Mouse (Mus musculus) activated CD4-positive, CD25-positive, alpha-beta regulatory T cell, adult 4 months (primary cell): ENCODE measurements around the gene Psmb8. TPM values are rescaled to one million over a fixed set of nuclear protein-coding genes. Genes with fewer than 3 reads are reported as not detected.
A peak's percentile ranks its signal among the peaks of the same experiment; 100 is the strongest.

Experiments
- ATAC-seq: one replicate; pipeline ENCODE4 v1.8.0; 2017
- polyA plus RNA-seq, 2 experiments: library from polyadenylated mRNA; unstranded; fragments of 100-300 nt; shearing (Covaris generic); gene quantifications; one replicate each; pipeline ENCODE4 v1.2.1; 2017

The Psmb8 gene
- 1,000 to 10,000 TPM in 1 of 2 experiments, 100 to 1,000 TPM in 1; 892 to 1,228 TPM for polyA plus RNA-seq

- ATAC-seq, result peak; percentile 48
Measured at GRCm38 (mm10) chr17:34196941-34197894, at the start of gene Psmb8. Gene Psmb8, plus strand, starts transcription at chr17:34197721.

GRCm38 (mm10) chr17:34152923-34153322 lies 44.6 kb upstream of the Psmb8 start, which contains the start of gene H2-DMb1:
Gene H2-DMb1, plus strand, starts transcription at chr17:34153072.
- no peak for ATAC-seq

GRCm38 (mm10) chr17:34155534-34155933 lies 42.0 kb upstream of the Psmb8 start:
- ATAC-seq, result no peak

- peak; percentile 28 for ATAC-seq
Measured at GRCm38 (mm10) chr17:34164202-34164895, 33.2 kb upstream of the Psmb8 start.

GRCm38 (mm10) chr17:34165033-34165730 lies 32.3 kb upstream of the Psmb8 start:
- no peak for ATAC-seq

GRCm38 (mm10) chr17:34169279-34169678 lies 28.2 kb upstream of the Psmb8 start:
- no peak for ATAC-seq

- no peak for ATAC-seq
Measured at GRCm38 (mm10) chr17:34170487-34170876, 27.0 kb upstream of the Psmb8 start.

GRCm38 (mm10) chr17:34170877-34171498 lies 26.5 kb upstream of the Psmb8 start:
- ATAC-seq, result peak; percentile 94

GRCm38 (mm10) chr17:34172528-34172927 lies 25.0 kb upstream of the Psmb8 start:
- ATAC-seq, result no peak

GRCm38 (mm10) chr17:34174075-34174474 lies 23.4 kb upstream of the Psmb8 start:
- no peak for ATAC-seq

- ATAC-seq, result no peak
Measured at GRCm38 (mm10) chr17:34177179-34177578, 20.3 kb upstream of the Psmb8 start.

- no peak for ATAC-seq
Measured at GRCm38 (mm10) chr17:34179019-34179418, 18.5 kb upstream of the Psmb8 start.

GRCm38 (mm10) chr17:34179913-34180859 lies 17.3 kb upstream of the Psmb8 start:
- no peak for ATAC-seq

- no peak for ATAC-seq
Measured at GRCm38 (mm10) chr17:34183564-34184219, 13.8 kb upstream of the Psmb8 start.

- ATAC-seq, result no peak
Measured at GRCm38 (mm10) chr17:34185526-34185925, 12.0 kb upstream of the Psmb8 start.

- peak; percentile 43 for ATAC-seq
Measured at GRCm38 (mm10) chr17:34186885-34187260, 10.6 kb upstream of the Psmb8 start.

GRCm38 (mm10) chr17:34187261-34187916 lies 10.1 kb upstream of the Psmb8 start, which contains the start of the genes Tap1 and Psmb9:
Gene Tap1, plus strand, starts transcription at chr17:34187553.
Gene Psmb9, minus strand, starts transcription at chr17:34187764.
- ATAC-seq, result peak; percentile 88

GRCm38 (mm10) chr17:34188010-34188409 lies 9.5 kb upstream of the Psmb8 start:
- ATAC-seq, result no peak

- ATAC-seq, result no peak
Measured at GRCm38 (mm10) chr17:34188986-34189385, 8.5 kb upstream of the Psmb8 start.

GRCm38 (mm10) chr17:34192852-34193251 lies 4.7 kb upstream of the Psmb8 start:
- no peak for ATAC-seq
